Mouse (Mus musculus) layer of hippocampus, adult 11-12 months (tissue): ENCODE data around the gene Rin1.
A peak's percentile ranks its signal among the peaks of the same experiment; 100 is the strongest.
"Not testable (repeated sequence)": the region's sequence is repeated elsewhere in the genome, so short reads cannot be mapped to it uniquely, and the experiment has no call there.

Experiments
- DNase-seq: peaks from one replicate; pipeline ENCODE4 v3.0.0; 2022; ENCODE audit warnings: low spot score

Gene Rin1

DNA sequence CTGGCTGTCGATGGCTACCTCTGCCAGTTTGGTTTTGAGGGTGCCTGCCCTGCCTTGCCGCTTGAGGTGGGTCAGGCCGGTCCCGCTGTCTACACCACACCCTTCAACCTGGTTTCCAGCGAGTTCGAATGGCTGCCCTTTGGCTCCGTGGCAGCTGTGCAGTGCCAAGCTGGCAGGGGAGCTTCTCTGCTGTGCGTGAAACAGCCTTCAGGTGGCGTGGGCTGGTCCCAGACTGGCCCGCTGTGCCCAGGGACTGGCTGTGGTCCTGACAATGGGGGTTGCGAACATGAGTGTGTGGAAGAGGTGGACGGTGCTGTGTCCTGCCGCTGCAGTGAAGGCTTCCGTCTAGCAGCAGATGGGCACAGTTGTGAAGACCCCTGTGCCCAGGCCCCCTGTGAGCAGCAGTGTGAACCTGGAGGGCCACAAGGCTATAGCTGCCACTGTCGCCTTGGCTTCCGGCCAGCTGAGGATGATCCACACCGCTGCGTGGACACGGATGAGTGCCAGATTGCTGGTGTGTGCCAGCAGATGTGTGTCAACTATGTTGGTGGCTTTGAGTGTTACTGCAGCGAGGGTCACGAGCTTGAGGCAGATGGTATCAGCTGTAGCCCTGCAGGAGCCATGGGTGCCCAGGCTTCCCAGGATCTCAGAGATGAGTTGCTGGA lies 18.4 kb downstream of the Rin1 start:
- no peak for DNase-seq

DNA sequence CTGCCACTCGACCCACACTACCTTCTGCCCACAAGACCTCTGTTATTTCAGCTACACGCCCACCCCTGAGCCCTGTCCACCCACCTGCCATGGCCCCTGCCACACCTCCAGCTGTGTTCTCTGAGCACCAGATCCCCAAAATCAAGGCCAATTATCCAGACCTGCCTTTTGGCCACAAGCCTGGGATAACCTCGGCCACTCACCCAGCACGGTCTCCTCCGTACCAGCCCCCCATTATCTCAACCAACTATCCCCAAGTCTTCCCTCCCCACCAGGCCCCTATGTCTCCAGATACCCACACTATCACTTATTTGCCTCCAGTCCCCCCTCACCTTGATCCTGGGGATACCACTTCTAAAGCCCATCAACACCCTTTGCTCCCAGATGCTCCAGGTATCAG lies 19.2 kb downstream of the Rin1 start:
- no peak for DNase-seq

DNA sequence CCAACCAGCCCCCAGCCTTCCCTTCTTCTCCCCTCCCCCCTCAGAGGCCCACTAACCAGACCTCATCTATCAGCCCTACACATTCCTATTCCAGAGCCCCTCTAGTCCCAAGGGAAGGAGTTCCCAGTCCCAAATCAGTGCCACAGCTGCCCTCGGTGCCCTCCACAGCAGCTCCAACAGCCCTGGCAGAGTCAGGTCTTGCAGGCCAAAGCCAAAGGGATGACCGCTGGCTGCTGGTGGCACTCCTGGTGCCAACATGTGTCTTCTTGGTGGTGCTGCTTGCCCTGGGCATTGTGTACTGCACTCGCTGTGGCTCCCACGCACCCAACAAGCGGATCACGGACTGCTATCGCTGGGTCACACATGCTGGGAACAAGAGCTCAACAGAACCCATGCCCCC lies 19.7 kb downstream of the Rin1 start:
- DNase-seq: no peak

DNA sequence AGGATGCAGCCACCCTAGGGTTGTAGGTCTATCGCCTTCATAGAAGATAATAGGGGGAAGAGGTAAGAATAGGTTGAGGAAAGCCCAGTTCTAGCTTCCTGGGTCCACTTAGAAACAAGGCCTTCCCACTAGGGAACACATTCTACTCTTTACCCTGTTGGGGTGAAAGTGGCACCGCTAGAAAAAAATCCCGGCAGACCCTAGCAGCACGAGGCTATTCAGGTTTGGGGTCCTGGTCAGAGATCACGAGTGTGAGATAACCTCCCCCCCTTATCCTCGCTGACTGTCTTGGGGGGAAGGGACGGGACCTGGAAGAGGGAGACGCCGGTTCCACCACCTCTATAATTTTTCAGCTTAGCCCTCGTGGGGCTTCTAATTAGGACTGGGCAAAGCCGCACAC lies 20.8 kb downstream of the Rin1 start:
- DNase-seq: no peak

DNA sequence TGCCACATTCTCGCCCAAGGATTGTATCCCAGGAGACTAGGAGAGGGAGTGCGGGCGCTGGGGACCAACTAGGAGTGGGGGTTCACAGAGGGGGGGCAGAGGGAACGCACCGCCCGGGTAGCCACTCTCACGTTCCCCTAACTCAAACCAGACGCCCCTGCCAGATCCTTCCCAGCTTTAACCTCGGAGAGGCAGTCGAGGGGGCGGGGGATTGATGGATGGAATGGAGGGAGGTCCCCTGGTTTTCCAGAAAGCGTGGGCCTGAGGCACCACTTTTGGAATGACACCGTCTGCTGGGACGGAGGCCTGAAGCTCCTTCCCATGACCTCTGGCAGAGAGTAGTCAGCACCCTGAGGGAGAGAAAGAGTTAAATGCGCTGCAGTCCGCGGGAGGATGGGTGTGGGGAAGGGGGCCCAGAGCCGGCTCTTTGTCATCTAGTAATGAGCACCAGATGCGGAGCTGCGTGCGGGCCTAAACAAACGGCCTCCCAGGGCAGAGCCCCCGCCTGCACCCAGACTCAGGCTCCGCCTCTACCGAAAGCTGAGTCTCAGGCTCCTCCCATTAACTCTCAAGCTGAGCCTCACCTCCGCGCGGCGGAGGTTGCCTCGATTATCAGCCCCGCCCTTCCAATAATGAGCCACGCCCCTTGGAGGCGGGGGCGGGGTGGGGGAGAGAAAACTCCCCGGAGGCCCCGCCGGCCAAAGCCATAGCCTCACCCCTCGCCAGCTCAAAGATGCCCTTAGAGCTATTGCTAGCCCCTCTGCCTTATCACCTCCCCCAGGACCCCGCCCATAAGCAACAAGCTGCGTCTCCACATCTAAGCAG lies 21.5 kb downstream of the Rin1 start:
- DNase-seq: peak; percentile 57

DNA sequence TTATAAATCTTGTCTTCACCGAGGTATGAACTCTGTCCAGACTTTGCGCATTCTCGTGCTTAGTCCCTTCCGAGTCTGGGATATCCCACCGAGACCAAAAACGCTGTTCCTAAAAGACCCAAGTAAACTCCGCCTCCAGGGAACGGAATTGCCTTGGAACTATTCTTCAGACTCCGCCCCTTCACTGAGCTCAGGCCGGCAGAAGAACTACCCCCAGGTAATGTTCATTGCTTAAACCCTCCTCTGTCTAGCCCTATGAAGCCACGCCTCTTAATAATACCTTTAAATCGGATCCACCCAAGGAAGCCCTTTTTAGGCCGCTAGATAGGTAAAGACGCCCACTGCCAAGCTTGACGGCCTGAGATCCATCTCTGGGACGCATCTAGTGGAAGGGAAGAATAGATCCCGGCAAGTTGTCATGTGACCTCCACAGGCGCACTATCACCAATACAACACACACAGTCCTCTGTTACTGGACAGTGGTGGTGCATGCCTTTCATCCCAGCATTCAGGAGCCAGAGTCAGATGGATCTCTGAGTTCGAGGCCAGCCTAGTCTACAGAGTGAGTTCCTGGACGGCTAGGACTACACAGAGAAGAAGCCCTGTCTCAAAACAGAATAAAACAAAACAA lies 22.2 kb downstream of the Rin1 start:
- no peak for DNase-seq

DNA sequence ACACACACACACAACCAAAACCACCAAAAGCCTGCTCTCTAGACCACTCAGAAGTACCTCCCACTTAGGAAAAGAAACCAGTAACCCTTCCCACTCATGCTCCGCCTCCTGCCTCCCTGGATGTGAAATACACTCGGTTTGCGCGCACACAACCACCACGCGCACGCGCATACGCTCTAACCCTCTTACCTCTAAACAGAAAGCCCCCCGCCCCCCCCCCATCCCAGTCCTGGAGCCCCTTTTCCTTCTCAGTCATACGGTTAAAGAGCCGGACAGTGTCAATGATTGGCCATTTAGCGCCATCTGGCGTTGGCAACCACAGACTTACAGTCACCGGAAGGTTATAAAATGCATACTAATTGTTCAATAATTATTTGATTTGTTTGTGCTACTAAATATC lies 22.7 kb downstream of the Rin1 start:
- peak; percentile 51 for DNase-seq

DNA sequence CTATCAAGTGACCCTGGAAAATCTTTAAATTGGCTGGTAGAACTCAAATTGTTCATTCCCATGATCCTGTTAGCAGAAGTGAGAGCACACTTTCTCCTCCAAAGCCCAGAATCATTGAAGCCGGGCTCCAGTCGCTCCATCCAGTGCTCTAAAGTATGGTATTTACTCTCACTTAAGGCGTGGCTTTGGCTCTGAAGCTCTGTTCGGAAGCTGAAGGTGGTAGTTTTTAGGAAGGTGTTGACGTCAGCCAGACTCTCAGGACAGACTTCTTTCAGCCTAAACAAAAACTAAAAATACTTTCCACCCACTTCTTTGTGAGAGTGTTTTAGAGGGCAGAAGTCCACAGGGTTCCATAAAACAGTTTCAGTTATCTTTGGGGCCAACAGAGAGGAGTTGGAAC lies 23.2 kb downstream of the Rin1 start:
- no peak for DNase-seq

DNA sequence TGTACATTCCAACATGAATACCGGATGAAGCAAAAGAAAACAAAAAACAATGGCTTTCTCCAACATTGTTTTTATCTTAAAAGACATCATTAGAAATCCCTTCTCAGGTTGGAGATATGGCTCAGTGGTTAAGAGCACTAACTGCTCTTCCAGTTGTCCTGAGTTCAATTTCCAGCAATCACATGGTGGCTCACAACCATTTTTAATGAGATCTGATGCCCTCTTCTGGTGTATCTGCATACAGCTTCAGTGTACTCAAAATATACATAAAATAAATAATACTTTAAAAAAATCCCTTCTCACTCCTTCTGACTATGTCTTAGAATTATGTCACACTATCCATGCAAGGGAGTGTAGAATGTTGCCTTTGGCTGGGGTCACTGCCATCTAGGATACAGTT lies 29.0 kb downstream of the Rin1 start:
- DNase-seq: no peak

DNA sequence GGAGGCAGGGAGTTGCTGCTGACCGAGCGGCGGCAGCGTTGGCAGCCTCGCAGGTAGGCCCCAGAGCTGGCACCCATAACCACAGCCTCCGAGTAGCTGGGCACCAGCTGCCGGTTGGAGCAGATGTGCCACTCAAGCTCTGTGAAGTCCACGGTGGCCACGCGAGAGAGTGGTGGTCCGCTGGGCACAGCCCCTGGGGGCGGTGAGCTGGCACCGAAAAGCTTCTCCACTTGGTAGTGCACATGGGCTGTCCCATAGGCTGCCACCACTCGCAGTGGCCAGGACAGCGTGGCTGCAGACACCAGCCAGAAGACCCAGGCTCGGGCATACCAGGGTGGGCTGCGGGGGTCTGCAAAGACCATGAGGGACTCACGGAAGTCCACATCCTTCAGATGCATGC lies 31.7 kb downstream of the Rin1 start:
- DNase-seq: no peak

DNA sequence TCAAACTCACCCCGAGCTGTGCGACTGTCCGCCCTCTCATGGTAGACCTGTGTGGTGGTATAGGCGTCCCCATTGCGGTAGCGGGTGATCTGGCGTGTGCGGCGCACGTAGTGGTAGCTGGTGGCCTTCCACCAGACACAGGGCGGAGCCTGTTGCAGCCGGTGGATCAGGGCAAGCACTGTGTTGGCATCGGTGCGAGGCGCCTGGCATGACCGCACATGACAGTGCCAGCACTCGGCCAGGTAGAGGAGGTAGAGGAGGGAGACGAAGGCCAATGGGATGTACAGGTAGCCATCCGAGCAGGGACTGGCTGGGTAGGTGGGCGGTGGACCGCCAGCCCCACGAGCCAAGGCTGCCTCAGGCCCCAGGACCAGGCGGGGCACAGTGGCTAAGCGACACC lies 32.3 kb downstream of the Rin1 start:
- DNase-seq: no peak

DNA sequence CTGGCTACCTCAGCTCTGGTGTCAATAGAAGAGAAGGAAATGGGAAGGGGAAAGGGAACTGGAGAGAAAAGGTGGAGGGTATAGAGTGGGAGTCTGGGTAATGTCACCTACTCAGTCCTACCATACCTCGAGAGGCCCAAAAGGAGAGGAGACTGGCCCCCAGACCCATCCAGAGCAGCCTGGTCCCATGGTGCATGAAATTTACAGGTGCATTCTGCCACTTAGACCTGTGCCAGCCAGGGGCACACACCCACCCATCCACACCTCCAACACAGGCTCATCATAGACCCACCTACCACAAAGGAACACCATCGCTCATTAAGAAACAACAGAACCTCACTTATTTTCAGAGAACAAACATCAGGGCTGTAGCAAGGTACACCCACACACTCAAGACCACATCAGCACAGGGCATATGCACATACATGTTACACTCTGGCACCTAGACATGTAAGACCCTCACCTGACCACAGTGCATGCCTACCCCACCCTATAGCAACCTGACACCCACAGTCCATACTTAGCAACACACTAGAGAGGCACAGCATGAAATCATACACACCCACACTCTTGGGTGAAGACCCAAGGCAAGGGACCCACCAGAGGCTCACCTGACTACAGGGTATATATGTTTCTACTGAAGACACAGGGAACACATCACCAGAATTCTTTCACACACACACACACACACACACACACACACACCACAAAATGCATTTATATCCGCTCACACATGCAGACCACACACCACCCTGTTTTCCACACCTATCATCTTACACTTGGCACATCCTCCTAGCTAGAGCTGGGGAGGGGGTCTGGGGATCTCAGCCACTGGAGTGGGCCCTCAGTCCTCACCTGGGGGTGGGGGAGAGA lies 33.9 kb downstream of the Rin1 start:
- no peak for DNase-seq

DNA sequence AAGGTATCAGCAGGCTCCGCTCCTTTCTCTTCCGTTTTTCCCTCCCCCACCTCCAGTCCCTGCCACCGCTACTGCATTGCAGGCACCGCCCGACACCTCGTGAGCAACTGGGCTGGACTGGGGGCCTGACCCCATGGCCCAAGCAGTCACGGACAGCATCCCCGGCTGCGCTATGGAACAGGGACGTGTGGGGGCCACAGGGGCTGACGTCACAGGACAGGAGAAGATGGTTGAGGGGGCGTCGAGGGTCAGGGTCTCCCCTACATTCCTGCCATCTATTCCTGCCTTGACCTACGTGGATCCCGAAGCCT lies 34.5 kb downstream of the Rin1 start:
- DNase-seq: no peak

DNA sequence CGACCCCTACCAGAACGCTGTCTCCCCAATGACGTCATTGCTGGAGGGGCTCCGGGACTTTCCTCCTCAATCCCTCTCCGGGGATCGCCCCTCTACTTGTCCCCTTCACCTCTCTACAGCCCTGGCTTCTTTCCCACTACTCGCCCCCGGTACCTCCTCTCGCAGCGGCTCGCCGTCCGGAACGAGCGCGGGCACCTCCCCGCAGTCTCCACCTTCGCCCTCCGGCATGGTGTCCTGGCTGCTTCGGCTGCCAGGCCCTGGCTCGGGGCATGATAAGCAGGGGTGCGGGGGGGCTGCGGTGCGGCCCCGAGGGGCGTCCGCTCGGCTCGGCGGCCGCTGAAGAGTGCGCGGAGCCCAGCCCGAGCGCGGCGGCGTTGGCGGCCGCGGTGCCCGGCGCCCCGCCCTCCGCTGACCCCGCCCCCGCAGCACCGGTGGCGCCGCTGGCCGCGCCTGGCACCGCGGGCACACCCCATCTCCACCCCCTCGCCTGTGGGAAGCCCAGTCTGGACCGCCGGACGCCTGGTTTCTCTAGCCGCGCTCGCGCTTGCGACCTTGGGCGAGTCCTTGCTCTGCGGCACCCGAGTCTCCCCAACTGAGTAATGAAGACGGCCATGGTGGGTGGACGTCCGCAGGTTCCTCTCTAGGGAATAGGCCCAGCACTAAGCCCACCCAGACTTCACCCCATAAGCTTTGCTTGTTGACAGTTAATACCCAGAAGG lies 35.0 kb downstream of the Rin1 start, which contains the start of gene Tmem151a:
Gene Tmem151a, minus strand, starts transcription at position 387 of the 719 bp plus-strand sequence.
- DNase-seq: peak; percentile 61

DNA sequence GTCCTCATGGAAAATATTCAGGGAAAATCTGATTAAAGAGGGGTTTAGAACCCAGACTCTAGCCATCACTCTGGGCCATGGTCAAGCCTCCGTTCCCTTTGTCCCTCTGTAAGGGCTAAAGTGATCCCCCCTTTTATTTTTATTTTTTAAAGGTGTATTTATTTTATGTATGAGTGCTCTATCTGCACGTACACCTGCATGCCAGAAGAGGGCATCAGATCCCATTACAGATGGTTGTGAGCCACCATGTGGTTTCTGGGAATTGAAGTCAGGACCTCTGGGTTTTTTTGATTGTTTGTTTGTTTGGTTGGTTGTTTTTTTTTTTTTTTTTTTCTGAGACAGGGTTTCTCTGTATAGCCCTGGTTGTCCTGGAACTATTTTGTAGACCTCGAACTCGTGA lies 36.3 kb downstream of the Rin1 start:
- not testable (repeated sequence) for DNase-seq

DNA sequence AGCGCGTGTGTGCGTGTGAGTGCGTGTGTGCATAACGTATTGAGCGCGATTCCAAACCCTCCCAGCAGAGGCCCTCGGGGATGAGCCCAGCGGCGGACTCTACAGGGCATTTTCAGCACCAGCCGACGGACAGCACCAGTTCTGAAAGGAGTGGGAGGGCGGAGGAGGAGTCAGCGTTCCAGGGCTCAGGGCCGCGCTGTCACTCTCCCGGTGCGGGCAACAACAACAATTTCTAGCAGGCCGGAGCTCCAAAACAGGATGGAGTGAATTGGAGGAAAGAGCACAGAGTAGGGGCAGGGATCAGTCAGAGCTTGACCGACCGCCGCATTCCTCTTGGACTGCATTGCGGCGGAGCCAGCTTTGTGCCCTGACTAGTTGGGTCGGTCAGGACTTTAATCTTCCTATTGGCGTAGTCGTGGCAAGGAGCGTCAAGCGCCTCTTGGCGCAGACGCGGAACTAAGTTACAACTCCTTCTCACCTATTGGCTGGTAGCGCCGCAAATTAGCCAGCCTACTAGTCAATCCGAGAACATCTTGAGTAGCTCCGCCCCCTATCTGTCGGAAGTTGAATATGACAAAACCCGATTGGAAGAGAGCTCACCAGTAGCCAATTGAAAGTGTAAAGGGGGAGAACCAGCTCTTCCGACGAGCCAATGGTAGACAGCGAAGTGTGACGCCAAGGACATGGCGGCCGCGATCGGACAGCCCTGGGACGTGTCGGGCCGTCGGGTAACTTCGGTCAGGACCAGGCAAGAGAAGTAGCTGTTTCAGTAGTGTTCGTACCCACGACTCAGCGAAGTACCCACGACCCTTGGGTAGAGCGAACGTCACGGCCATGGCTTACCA lies 37.8 kb downstream of the Rin1 start, which contains the start of gene Yif1a:
Gene Yif1a, plus strand, starts transcription at position 655 of the 845 bp plus-strand sequence.
- peak; percentile 98 for DNase-seq

DNA sequence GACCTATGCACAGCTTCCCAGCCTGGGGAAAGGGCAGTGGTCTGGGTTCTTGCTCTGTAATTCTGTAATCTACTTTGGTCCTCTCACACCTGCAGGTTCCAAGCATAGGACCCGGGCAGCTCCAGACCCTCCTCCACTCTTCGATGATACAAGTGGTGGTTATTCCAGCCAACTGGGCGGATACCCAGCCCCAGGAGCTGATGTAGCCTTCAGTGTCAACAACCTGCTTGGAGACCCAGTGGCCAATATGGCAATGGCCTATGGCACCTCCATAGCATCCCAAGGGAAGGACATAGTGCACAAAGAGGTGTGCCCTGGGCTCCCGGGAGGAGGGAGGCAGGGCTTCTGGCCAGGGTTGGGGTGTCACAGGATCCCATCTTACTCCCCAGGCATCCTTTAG lies 39.0 kb downstream of the Rin1 start:
- no peak for DNase-seq

DNA sequence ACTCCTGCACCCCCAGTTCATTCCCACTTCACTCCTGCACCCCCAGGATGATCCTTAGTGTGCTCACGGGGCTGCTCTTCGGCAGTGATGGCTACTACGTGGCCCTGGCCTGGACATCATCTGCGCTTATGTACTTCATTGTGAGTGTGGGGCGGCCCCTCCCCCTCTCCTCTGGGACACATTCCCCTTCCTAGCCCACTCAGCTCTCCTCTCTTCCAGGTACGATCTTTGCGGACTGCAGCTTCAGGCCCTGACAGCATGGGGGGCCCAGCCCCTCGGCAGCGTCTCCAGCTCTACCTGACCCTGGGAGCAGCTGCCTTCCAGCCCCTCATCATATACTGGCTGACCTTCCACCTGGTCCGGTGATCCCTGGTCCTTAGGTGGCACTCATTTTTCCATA lies 41.8 kb downstream of the Rin1 start:
- no peak for DNase-seq

DNA sequence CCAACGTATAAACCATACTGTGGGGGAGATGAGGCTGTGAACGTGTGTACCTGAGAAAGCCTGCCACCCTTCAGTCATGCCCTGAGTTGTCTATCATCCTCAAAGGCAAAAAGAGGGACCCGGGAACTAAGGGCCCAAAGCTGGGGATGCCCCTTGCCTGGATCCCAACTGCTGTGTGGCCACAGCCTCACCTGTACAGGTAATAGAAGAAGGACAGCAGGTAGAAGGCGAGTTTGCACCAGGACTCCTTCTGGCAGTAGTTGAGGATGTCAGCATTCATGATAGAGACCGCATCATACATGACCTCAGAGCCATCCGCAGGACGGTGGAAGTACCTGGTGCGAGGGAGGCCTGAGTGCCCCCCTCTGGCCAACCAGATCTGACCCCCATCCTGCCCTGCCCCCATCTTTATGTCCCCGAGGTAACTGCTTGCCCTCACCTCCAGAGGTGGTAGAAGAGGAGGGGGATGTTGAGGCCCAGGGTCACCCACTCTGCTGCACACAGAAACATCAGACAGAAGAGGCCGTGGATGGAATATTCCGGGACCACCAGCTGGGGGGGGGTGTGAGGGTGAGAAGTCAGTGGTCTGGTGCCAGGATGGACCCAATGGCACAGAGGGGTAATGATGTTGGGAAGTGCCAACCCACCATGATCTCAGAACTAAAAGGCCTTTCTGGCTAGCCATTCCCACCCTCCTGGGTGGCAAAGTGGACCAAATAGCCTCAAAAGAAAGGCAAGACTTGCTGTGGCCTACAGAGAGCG lies 43.4 kb downstream of the Rin1 start:
- no peak for DNase-seq

DNA sequence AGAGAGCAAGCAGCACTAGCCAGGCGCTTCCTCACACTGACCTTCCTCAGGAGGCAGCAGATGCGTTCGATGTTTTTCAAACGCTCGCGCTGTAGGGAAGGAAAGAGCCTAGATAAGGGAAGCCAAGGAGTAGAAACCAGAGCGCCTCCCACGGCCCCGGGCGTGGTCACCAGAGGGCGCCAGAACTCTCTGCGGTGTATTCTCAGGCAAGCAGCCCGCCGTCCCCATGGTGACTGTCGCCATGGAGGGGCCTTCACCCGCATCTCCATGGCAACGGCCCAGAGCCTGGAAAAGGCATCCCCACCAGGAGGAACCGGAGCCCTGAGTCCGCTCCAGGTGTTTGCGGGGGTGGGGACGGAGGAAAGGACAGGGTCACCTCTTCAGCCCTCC lies 44.0 kb downstream of the Rin1 start:
- DNase-seq: peak; percentile 99
